Mouse (Mus musculus) lung, postnatal 0 days (tissue): ENCODE data around the gene Olfr117. TPM values are rescaled to one million over a fixed set of nuclear protein-coding genes. Genes with fewer than 3 reads are reported as not detected.
"Not testable (repeated sequence)": the region's sequence is repeated elsewhere in the genome, so short reads cannot be mapped to it uniquely, and the experiment has no call there.

Experiments used
- ATAC-seq: fragments of 200-750 bp; cut with Nextera tagmentation; 2 replicates; pipeline ENCODE4 v1.8.0; 2017; ENCODE audit warnings: moderate library complexity
- DNase-seq: peaks from one replicate; pipeline ENCODE4 v3.0.0-alpha.2; 2016; ENCODE audit warnings: low spot score
- H3K27ac ChIP-seq: fragments of 300-500 bp; sonication (generic); 2 replicates; pipeline ENCODE4 v1.5.1; 2014; ENCODE audit warnings: antibody characterized with exemption, mild to moderate bottlenecking, low read length, mixed read lengths
- H3K27me3 ChIP-seq: fragments of 300-500 bp; sonication (generic); replicated peaks from 2 replicates; pipeline ENCODE4 v1.6.1; 2014; ENCODE audit warnings: low read length, mixed read lengths; ENCODE audit not compliant: insufficient read depth
- H3K36me3 ChIP-seq: fragments of 300-500 bp; sonication (generic); 2 replicates; pipeline ENCODE4 v1.6.1; 2014; ENCODE audit warnings: low read length, mixed read lengths; ENCODE audit not compliant: insufficient read depth
- H3K4me1 ChIP-seq: fragments of 300-500 bp; sonication (generic); 2 replicates; pipeline ENCODE4 v1.6.1; 2014; ENCODE audit warnings: antibody characterized with exemption, low read depth, low read length, mixed read lengths; ENCODE audit not compliant: insufficient read depth
- H3K4me2 ChIP-seq: fragments of 300-500 bp; sonication (generic); replicated peaks from 2 replicates; pipeline ENCODE4 v1.6.1; 2014; ENCODE audit warnings: low read depth, mild to moderate bottlenecking, low read length, moderate library complexity, mixed read lengths
- H3K4me3 ChIP-seq: fragments of 300-500 bp; sonication (generic); 2 replicates; pipeline ENCODE4 v1.5.1; 2014; ENCODE audit warnings: low read depth, low read length
- H3K9ac ChIP-seq: fragments of 300-500 bp; sonication (generic); replicated peaks from 2 replicates; pipeline ENCODE4 v1.6.1; 2014; ENCODE audit warnings: low read depth, mild to moderate bottlenecking
- H3K9me3 ChIP-seq: fragments of 300-500 bp; sonication (generic); 2 replicates; pipeline ENCODE4 v1.6.1; 2016; ENCODE audit warnings: low read length, mixed read lengths
- CTCF ChIP-seq: IDR thresholded peaks from 2 replicates; pipeline ENCODE4 v1.5.1; 2016; ENCODE audit warnings: antibody characterized with exemption, mild to moderate bottlenecking
- EP300 ChIP-seq: IDR thresholded peaks from 2 replicates; pipeline ENCODE4 v1.6.1; 2016; ENCODE audit warnings: antibody characterized with exemption, mild to moderate bottlenecking, control low read depth
- WGBS: fragments of 180-500 bp; shearing (Covaris S2); extraction: QIAGEN DNeasy Blood & Tissue Kit; methylation state at CpG from one replicate; pipeline ENCODE4 v1.1.7; 2014; 5-methylcytosine and 5-hydroxymethylcytosine counted together
- polyA plus RNA-seq: library from polyadenylated mRNA; unstranded; fragments of >200 nt; fragmentation: Nextera tagmentation; extraction: Ambion mirVana; gene quantifications from 2 replicates; pipeline ENCODE4 v1.2.1, GENCODE M21; 2015

Gene Olfr117
- polyA plus RNA-seq, result not detected in 2 replicates

DNA sequence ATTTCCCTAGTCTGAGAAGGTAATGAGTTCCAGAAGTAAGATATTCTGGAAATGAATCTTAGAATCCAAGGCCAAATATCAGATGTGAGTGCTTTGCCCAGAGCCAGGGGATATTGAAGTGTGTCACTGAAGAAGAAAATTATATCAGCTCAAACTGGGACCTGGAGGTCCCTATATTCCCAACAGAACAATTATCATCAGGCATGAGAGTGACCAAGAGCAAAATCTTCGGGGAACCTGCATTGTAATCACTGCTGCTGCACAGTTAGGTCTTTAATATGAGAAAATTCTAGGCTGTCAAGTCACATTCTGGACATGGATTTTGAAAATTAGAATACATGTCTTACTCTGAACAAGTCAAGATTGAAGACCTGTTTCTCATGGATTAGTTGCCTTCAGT, at the start of gene Olfr117:
TSS of gene Olfr117 (minus strand) at position 101 of the 400 bp plus-strand sequence.
- H3K36me3 ChIP-seq, result no peaks in the 10 kb centered on the region
- ATAC-seq, result no peak
- H3K9ac ChIP-seq, result no peak within 1 kb of the TSS
- no peak within 1 kb of the TSS for H3K4me2 ChIP-seq
- 50% methylated on average over 1 of the region's 1 CpGs for WGBS
- no peak for DNase-seq
- H3K9me3 ChIP-seq, result no peaks in the 10 kb centered on the region
- no peak within 1 kb of the TSS for H3K27ac ChIP-seq
- no peaks in the 10 kb centered on the region for H3K4me1 ChIP-seq
- no peak for TF ChIP-seq CTCF
- TF ChIP-seq EP300, result no peak
- no peaks in the 10 kb centered on the region for H3K27me3 ChIP-seq
- no peak within 1 kb of the TSS for H3K4me3 ChIP-seq

DNA sequence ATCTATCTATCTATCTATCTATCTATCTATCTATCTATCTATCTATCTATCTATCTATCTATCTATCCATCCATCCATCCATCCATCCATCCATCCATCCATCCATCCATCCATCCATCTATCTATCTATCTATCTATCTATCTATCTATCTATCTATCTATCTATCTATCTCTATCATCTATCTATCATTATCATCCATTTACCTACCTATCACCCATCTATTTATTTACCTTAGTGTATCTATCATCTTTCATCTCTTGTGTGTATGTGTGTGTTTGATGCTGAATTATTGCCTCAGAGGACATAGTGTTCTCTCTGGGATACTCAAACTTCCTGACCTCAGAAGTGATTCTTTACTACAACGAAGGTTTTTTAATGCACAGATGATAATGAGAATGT, 32.7 kb upstream of the Olfr117 start, which contains the start of gene Olfr119:
TSS of gene Olfr119 (plus strand) at position 301 of the 400 bp plus-strand sequence.
- WGBS, result 44% methylated on average over 1 of the region's 1 CpGs
- H3K27me3 ChIP-seq, DNase-seq, H3K9me3 ChIP-seq, ATAC-seq, H3K27ac ChIP-seq, H3K9ac ChIP-seq, H3K4me2 ChIP-seq, H3K4me3 ChIP-seq, H3K4me1 ChIP-seq, H3K36me3 ChIP-seq: not testable (repeated sequence)

DNA sequence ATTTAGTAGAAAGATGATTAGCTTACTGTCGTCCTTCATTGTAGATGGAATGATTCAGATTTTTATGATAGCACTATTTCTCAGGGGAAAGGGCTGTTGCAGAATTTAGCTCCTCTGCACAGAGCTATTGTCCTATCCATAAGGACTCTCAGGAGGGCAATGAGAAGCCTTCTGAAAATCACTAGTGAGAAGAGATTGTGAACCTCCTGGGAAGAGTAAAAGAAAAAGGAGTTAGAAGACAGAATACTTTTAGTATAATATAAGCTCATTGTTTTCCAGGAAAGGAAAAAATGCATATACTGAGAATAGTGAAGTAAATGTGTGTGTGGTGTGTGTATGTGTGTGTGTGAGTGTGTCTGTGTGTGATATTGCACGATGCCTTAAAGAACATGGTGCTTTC, 3.1 kb upstream of the Olfr117 start, which contains the start of gene Olfr118:
TSS of gene Olfr118 (plus strand) at position 301 of the 400 bp plus-strand sequence.
- Histone ChIP-seq H3K9me3 (no peaks in the 10 kb centered on the region), H3K4me1 (no peaks in the 10 kb centered on the region), H3K4me2 (no peak within 1 kb of the TSS), H3K9ac (no peak within 1 kb of the TSS), H3K27me3 (no peaks in the 10 kb centered on the region), H3K27ac (no peak within 1 kb of the TSS), H3K4me3 (no peak within 1 kb of the TSS), H3K36me3 (no peaks in the 10 kb centered on the region)
- TF ChIP-seq CTCF, result no peak
- TF ChIP-seq EP300, result no peak
- ATAC-seq (no peak), DNase-seq (no peak)
- WGBS, result 47% methylated on average over 2 of the region's 2 CpGs

DNA sequence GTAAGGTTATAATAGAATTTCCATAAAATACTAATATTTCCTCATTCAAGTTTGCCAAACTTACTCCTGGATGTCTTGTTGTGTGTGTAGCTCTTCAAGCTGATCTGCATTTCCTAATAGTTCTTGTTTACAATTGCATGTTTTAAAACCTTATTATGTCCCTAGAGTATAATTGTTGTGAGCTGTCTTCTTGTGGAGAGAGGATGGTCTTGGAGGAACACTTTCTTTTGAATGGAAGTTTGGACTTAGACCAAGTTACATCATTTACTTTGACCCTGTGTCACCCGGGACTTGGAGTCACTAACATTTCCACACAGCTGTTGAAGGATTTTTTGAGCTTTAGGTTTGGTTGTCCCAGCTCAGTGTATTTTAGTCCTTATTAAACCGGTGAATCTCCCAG, 36.6 kb downstream of the Olfr117 start, which contains the start of the genes Olfr115 and Olfr116:
TSS of gene Olfr115 (minus strand) at position 101 of the 400 bp plus-strand sequence.
TSS of gene Olfr116 (minus strand) at position 191 of the 400 bp plus-strand sequence.
- Histone ChIP-seq H3K36me3 (no peaks in the 10 kb centered on the region), H3K27ac (no peak within 1 kb of the TSS), H3K9me3 (no peaks in the 10 kb centered on the region), H3K4me1 (no peaks in the 10 kb centered on the region), H3K4me3 (no peak within 1 kb of the TSS), H3K4me2 (no peak within 1 kb of the TSS), H3K9ac (no peak within 1 kb of the TSS), H3K27me3 (no peaks in the 10 kb centered on the region)
- WGBS, result 67% methylated on average over 2 of the region's 2 CpGs
- ATAC-seq (no peak), DNase-seq (no peak)
- TF ChIP-seq EP300 (no peak), CTCF (no peak)

Other genes starting within 250 kb of the Olfr117 start
- not detected in 2 replicates for gene Olfr108, start 218.3 kb downstream of the Olfr117 start, polyA plus RNA-seq
- not detected in 2 replicates for gene Olfr109, start 204.9 kb downstream of the Olfr117 start, polyA plus RNA-seq
- not detected in 2 replicates for gene H2-M2, start 180.2 kb downstream of the Olfr117 start, polyA plus RNA-seq
- 0.13 TPM in 1 of 2 replicates, not detected in the other for gene Olfr110, start 171.3 kb downstream of the Olfr117 start, polyA plus RNA-seq
- not detected in 2 replicates for gene Olfr111, start 155.8 kb downstream of the Olfr117 start, polyA plus RNA-seq
- not detected in 2 replicates for gene Olfr112, start 94.3 kb downstream of the Olfr117 start, polyA plus RNA-seq
- gene Olfr113, start 86.1 kb downstream of the Olfr117 start, polyA plus RNA-seq, result not detected in 2 replicates
- not detected in 2 replicates for gene Olfr114, start 71.0 kb downstream of the Olfr117 start, polyA plus RNA-seq
- not detected in 2 replicates for gene Olfr115, start 36.7 kb downstream of the Olfr117 start, polyA plus RNA-seq
- gene Olfr116, start 36.6 kb downstream of the Olfr117 start, polyA plus RNA-seq, result not detected in 2 replicates
- gene Olfr118, start 3.2 kb upstream of the Olfr117 start, polyA plus RNA-seq, result not detected in 2 replicates
- gene Olfr119, start 32.8 kb upstream of the Olfr117 start, polyA plus RNA-seq, result not detected in 2 replicates
- gene Olfr120, start 58.0 kb upstream of the Olfr117 start, polyA plus RNA-seq, result not detected in 2 replicates
- gene Olfr121, start 85.1 kb upstream of the Olfr117 start, polyA plus RNA-seq, result not detected in 2 replicates
- gene Olfr122, start 104.8 kb upstream of the Olfr117 start, polyA plus RNA-seq, result not detected in 2 replicates
- not detected in 2 replicates for gene Olfr123, start 129.7 kb upstream of the Olfr117 start, polyA plus RNA-seq
- gene Olfr124, start 136.1 kb upstream of the Olfr117 start, polyA plus RNA-seq, result not detected in 2 replicates
- not detected in 2 replicates for gene Olfr125, start 169.2 kb upstream of the Olfr117 start, polyA plus RNA-seq
- gene Olfr126, start 183.7 kb upstream of the Olfr117 start, polyA plus RNA-seq, result not detected in 2 replicates
- gene Olfr127, start 236.7 kb upstream of the Olfr117 start, polyA plus RNA-seq, result not detected in 2 replicates